Mouse (Mus musculus): ENCODE measurements around the gene Fmnl1.

Fmnl1 gene

DNA sequence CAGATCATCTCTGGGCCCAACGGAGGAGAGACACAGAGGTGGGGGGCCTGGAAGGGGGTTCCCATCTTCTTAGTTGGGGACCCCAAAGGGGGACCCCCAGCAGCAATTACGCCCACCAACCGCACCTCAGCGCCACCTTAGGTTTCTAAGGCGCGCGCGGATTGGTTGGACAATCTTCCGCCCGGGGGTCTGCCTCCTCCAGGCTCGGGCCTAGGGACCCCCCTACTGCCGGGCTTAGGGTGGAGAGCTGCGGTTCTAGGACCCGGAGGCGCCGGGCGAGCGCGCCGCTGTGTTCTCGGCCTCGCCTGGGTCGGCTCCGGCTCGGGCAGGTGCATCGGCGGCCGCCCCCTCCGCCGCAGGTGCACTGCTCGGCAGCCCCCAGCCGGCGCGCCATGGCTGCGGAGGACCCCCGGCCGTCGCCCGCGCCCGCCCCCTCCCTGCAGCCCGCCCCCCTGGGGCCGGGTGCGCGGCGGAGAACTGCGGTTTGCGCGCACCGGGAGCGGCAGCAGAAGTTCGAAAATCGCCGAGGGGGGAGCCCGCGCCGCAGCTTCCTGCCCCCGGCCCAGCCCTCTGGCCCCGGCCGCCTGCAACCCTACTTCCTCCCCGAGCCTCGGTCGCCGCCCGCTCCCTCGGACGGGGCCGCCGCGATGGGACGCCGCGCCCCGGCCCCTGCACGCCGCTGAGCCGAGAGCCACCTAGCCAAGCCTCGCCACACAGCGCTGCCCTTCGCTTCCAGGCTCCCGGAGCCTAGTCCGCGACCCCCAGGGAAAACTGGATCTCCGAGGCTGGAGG, at the start of gene Fmnl1:
Gene Fmnl1, plus strand, starts transcription at position 614 of the 792 bp plus-strand sequence.
- peak; percentile 46 for DNase-seq (ENCODE audit: low read depth)

DNA sequence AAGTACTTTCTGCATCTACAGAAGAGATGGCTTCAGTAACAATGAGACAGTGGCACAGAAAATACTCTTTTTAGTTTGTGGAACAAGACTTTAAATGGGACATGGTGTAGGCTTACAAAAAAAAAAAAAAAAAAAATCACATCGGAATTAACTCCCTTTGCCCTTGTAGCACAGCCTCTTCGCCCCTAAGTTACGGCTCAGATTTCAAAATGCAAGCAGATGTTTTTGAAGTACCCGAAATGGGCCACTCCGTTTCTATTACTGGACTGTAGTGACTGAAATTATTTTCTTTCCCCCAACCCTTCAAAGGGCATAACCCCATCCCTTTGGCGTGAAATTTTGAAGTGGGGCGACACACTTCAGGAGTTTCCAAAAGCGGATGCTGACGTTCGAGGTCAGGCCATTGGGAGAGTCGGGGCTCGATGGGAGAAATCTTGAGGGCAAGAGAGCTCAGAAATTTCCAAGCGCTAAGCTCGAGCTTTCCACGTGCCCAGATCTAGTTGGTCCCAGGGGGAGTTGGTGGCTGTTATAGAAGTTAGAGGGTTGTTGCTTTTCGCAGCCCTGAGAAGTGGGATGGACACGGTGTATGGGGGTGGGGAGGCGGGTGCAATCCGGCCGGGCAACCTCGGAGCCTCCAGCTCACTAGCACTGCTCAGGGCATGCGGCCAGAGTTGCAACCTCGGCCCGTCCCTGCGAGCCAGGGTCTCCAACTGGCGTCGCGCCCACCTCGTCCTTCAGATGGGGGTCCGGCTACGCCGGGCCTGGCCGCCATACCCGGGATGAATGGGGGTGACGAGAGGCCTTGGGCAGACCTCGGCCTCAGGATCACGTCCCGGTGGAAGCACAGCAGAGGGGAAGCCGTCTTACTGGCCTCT, 39.0 kb upstream of the Fmnl1 start, which contains the start of gene Hexim2:
Gene Hexim2, plus strand, starts transcription at position 729 of the 875 bp plus-strand sequence.
- peak; percentile 62 for DNase-seq (ENCODE audit: low read depth)

DNA sequence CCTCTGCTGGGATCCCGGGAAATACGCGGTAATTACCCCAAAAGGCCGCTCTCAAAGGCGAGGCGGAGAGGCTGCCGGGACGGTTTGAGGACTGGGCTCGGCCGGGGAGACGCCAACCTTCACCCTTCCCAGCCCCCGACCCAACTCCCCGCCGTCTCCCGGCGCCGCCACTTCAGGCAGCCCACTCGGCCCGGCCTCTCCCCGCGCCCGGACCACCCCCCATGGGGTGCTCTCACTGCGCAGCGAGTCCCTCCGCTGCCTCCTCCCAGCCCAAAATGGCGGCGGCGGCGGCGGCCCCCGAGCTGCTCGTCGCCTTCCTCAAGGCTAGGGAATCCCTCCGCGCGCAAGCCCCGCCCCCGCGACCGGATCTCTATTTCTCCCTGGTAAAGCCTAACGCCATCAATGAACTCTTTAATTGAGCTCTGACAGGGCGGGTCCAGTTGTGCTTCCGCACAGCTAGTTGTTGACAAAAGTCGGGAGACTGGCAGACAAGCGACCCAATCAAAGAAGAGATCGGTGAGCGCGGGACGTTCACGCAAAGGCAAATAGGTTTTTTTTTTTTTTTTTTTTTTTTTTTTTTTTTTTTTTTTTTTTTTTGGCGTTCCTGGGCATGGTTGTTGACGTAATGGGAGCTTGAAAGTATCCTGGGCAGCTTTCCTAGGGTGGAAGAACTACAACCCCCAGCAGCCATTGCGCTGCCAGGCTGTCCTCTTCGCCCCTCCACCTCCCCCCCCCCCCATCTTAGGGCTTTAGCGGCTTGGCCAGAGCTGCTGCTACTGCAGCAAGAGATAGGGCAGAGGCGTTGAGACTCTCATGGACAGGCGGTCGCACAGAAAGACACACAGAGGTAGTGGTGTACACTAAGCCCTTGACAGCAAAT, 38.1 kb upstream of the Fmnl1 start:
- DNase-seq (ENCODE audit: low read depth) = peak; percentile 100

DNA sequence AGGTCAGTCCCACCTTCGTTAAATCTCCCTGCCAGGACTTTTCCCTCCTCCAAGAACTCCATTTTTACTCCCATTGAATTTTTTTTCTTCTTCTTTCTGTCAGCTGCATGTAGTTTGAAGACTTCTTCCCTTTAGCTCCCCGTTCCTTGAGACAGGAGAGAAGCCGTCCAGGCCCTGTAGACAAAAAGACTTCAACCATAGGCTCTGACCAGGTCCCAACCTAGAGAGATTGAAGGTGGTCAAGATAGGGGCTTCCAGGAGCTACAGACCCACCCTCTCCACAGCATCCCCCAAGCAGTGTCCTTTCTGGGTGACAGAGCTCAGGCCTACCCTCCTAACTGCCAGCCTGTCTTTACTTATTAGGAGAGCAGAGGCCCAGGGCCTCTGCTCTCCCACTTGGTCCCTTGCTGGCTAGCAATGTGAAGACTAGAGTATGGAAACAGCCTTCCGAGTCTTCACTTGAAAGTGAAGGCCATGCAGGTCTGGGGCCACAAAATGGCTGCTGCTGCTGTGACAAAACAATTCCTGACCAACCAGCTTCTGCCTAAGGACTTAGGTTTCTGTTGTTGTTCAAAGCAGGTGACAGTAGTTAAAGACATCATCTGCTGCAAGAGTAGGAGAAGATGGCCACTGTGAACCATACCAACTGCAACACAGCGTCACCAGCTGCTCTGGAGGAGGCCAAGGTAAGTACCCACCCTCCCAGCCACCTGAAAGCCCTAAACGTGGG, 37.3 kb upstream of the Fmnl1 start:
- peak; percentile 58 for DNase-seq (ENCODE audit: low read depth)

DNA sequence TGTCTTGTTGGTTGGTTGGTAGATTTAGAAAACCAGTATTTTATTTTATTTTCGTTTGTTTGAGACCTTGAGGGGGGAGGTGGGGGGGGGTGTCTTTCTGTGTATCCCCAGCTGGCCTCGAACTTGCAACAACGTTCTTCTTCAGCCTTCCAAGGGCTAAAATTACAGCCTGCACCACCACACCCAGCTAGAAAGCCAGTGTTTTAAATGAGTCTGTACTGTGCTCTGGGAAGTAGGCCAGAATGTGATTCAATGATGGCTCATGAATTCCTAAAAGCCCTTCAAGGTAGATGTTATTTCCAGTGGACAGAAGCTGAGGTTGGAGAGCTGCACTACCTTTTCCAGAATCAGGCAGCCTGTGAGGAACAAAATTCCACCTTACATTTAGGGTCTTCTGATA, 36.7 kb upstream of the Fmnl1 start:
- DNase-seq (ENCODE audit: low read depth) = peak; percentile 37

DNA sequence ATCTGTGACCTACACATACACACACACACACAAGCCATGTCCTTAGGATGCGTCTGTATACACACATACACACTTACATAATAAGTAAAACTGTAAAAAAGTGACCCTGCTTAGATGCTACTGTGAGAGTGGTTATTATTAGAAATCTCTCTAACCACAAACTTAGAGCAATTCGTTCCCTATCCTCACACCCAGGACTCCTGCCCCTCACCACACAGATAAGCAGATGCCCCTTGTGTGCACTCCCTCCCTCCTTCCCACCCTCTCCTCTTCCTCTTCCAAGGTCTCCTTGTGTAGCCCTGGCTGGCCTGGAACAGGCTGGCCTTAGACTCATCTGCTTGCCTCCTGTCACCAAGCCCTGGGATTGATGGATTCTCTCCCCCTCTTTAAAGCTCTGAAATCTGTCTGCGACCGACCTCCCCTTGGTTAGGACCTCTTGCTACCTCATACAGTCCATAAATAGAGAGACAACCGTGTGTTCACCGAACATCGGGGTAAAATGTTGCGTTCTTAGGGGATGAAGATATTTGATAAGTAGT, 34.8 kb upstream of the Fmnl1 start:
- DNase-seq (ENCODE audit: low read depth) = peak; percentile 69

DNA sequence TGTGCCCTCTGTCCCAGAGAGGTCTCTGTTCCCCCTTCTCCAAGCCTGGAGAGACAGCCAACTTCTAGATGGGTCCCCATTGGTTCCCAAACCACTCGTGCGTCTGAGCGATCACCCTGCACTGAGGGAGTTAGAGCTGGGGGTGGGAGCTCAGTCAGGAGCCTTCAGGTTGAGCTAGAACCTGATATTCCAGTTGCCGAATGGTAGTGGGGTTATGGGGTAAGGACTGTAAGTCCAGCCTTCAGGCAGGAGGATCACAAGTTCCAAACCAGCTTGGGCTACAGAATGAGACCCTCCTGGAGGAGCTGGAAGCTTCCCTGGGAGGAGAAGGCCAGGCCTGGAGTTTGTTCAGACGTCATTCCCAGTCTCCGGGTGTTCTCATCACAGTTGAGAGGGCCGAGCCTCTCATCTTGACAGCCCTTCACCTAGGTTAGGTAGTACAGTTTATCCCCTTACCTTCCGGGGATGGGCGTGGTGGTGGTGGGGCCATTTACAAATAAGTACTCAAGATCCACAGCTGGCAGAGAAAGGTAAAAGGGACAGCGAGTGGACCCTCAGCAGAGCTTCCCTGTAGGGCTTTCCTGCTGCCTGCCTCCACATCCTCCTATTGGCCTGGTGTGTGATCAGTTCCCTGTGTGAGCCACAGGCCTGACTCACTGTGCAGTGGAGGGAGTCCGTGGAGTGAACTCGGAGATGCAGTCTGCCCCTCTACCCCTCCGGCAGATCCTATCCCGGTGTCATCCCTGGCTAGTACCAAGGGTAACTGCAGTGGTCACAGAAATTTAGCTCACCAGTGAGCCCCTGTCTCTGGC, 30.8 kb upstream of the Fmnl1 start:
- no peak for DNase-seq (ENCODE audit: low read depth)

DNA sequence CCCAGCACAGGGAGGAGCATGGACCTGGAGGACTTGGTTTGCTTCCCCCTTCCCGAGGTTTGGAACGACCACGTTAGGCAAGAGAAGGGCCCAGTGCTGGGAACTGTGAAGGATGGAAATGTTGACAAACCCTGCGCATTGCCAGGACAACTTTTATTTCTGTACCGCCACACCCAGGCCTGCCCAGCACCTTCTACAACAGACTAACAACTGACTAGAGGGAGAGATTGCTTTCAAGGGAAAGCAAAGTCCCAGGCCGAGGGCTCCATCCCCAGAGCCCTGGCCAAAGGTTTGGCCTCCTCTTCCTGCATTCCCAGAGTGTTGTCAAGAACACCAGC, 30.2 kb upstream of the Fmnl1 start:
- DNase-seq (ENCODE audit: low read depth) = no peak

DNA sequence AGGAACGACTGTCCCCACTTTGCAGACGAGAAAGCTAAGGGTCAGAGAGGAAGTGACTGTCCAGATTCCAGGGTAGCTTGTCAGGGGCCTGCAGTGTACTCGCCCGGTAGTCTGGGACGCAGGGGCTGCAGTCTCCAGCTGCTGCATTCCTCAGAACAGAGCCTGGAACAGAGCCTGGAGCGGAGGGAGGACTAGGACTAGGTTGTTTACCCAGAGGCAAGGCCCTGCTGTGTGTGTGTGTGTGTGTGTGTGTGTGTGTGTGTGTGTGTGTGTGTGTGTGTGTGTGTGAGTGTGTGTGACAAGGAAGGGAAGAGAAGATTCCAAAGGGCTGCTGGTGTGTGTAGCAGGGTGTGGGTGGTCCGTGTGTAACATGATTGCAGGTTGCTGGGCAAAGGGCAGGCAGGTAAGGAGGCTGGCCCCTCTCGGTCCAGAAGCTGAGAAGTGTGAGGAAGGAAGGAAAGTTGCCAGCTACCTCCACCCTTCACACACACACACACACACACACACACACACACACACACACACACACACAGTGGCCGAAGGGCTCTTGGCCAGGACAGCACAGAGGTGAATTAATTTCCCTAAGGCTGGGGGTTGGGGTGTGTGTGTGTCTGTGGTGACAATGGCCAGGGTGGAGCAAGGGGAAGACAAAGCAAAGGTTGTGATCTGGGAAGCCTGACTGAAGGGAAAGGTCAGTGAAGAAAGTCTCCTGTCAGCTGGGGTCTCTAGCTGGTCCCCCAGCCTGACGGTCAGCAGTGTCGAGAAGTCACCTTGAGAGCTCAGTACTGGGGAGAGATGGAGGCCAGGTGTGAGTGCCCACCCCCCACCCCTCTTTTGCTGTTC, 29.6 kb upstream of the Fmnl1 start:
- DNase-seq (ENCODE audit: low read depth) = no peak

DNA sequence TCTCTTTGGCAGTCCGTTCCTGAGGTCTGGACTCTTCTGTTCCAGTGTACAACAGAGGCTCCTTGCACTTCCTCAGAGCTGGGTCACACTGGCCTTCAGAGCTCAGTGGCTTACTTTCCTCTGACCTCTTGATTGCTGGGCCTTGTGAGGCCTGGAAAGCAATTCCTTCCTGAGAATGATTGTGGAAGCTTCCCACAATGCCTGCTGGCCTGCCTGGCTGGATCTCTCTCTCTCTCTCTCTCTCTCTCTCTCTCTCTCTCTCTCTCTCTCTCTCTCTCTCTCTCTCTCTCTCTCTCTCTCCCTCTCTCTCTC, 29.0 kb upstream of the Fmnl1 start:
- peak; percentile 40 for DNase-seq (ENCODE audit: low read depth)

DNA sequence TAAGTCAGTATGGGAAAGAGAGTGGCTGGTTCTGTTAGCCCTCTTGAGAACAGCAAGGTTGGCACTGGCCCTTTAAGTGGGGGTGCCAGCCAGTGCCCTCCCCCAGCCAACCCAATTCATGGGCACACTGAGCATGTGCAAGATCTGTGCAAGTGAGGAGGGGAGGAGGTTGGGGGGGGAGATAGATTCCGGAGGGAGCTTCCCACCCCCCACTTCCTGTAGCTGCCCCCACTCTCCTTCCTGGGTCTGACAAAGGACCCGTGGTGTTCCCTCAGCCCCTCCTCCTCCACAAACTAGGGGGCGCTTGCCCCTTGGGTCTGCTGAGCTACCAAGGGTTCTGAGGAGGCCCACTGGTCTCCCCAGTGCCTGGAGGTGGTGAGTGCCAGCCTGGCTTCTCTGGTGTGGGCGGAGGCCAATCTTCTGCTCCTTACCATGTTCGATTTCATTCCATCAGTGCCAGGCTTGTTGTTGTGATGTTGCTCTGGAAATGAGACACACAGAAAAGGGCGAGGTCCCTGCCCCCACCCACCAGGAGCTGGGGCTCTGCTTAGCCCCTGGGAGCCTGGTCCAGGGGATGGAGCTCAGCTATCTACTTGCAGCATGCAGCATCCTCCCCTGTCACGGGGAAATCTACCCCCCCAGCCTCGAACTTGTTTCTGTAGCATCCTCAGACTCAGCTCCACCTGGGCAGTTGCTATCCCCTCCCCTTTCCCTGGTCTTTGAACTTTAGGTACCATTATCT, 28.3 kb upstream of the Fmnl1 start:
- DNase-seq (ENCODE audit: low read depth) = peak; percentile 84

DNA sequence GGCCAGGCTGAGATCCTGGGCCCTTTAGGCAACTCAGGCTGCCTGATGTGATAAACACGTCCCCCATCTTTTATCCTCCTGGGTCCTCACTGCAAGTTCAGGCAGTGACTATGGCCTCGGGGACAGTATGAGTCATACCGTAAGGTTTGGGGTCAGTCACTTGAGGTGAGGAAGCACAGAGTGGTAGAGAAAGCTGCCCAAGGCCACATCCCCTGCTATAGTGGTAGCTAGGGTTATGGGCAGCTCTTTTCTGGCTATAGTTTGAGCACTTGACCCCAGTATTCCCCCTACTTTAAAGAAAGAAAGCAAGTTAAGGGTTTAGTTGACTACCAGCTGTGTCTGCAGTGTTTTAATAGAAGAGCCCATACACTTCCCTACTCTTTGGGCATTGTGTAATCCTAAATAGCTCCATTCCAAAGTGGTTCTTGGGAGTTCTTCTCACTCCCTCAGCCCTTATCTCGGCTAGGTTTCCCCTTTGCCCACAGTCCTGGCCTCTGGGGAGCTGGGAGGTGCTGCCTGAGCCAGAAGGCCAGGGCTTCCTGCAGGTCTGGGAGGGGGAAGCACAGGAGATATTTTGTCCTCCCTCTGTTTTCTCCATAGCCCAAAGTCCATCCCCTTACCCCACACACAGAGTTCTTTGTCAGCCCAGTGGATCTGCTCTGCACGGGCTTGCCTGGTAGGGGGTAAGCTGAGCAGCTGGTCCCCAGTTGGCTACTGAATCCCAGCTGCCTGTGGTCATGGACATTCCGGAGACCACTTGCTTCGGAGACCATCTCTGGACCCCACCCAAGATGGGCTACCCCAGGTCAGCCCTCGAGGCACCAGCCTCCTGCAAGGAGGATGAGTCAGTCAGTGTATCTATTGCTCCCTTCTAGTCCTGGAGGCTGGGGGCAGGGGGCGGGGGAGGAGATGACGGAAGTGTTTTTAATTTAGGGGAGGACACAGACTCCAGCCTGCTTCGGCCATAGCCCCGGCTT, 26.3 kb upstream of the Fmnl1 start:
- peak; percentile 88 for DNase-seq (ENCODE audit: low read depth)

DNA sequence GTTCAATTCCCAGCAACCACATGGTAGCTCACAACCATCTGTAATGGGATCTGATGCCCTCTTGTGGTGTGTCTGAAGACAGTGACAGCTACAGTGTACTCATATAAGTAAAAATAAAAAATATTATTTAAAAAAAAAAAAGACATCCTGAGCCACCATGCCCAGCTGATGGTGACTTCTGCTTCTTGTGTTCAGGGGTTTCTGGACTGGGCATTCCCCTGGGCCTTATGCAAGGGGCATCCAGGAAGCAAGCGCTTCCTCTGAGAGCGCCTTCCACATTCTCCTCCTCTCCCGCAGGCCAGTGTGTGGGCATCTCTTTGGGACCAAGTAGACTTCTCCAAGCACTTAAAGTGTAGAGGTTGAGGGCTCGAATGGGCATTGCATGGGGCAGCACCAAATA, 24.5 kb upstream of the Fmnl1 start:
- DNase-seq (ENCODE audit: low read depth) = no peak

DNA sequence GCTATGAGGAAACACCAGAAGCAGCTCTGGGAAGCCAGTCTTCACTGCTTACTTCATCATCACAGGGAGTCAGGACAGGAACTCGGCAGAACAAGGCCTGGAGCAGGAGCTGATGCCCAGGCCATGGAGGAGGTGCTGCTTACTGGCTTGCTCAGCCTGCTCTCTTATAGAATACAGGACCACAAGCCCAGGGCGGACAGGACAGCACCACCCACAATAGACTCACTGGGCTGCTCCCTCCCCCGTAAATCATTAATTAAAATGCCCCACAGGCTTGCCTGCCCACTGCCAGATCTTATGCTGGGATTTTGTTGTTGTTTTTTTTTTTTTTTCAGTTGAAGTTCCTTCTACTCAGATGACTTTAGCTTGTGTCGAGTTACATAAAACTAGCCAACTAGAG, 23.1 kb upstream of the Fmnl1 start:
- DNase-seq (ENCODE audit: low read depth) = no peak

DNA sequence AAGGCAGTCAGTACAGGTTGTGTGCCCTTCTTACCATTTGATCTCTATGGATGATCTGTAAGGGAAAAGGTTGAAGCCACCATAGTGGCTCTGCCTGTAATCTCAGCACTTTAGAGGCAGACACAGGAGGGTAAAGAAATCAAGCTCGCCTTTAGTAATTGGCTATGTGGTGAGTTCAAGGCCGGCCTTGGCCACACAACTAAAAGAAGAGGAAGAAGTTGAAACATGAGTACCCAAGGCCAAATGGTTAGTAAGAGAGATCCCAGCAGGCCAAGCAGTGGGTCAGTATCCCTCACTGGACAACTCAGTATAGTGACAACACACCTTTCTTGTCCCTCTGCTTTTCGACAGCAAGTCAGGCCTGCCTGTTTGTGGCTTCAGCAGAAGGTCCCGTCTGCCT, 21.1 kb upstream of the Fmnl1 start:
- DNase-seq (ENCODE audit: low read depth) = no peak

DNA sequence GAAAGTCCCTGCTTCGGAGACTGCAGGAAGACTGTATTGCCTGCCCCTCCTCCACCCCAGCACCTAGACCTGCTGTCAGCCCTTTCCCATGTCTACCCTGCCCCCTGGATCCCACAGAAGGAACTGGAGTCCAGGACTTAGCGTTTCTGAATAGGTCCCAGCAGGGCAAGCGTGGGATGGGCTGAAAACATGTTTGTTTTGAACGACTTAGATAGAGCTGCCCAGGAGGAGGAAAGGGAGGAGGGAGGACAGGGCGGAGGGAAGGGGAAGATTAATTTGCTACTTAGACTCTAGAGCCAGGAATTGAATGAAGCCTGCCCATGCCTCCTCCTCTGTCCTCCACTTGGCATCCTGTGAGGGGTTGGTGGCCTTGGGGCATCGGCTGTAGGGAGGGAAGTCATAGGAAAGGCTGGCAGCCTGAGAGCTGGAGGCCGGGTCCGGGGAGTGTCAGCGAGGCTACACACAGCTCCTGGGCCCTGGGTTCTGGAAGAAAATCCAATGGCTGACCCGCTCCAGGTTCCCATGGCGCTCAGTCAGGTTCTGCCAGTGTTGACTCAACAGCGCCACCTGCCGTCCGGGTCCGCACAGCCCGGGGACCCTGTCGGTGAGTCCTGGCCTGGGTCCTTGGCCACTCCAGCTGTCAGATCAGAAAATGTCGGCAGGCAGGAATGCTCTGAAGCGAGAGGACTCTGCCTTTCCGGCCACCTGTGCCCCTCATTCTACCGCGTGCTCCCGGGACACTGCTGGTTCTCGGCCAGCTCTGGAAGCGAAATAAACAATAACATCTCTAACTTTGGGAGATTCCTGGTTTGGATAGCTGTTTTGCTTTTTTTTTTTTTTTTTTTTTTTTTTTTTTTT, 12.1 kb upstream of the Fmnl1 start:
- DNase-seq (ENCODE audit: low read depth) = peak; percentile 93

DNA sequence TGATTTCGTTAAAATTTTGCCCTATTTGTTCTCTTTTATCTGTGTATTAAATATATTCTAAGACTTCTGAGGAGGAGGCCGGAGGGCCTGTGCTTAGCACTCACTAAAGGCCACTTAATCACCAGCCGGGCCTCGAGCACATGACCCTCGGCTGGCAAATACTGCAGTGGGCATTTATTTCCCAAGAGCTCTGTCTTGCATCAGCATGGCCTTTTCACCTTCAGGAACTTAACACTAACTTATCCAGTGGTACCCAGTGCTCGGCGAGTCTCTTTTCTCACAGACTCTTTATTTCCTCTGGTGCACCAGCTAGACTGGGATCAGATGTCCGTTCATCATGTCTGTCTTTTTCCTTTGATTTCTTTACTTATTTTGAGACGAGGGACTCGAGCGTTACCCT, 10.2 kb upstream of the Fmnl1 start:
- no peak for DNase-seq (ENCODE audit: low read depth)

Measured in 416B (cell line).